Mouse (Mus musculus) embryonic fibroblast, embryonic 13.5 days (primary cell): ENCODE data around the gene Veph1.

ENCODE experiments used
- CTCF ChIP-seq: IDR thresholded peaks from 2 replicates; pipeline ENCODE4 v1.5.1; 2011; ENCODE audit warnings: mild to moderate bottlenecking, control low read depth, low read length, moderate library complexity, borderline replicate concordance; ENCODE audit not compliant: insufficient read depth
- POLR2A ChIP-seq: IDR thresholded peaks from 2 replicates; pipeline ENCODE4 v1.6.1; 2011; ENCODE audit warnings: low read depth, mild to moderate bottlenecking, control low read depth, low read length, moderate library complexity

- TF ChIP-seq POLR2A (no peak), CTCF (no peak)
Measured at GRCm38 (mm10) chr3:66332401-66332729, 35.7 kb upstream of the Veph1 start.
